Mouse (Mus musculus) cerebellum, adult 2 months (tissue): Measurements from ENCODE around the gene Ptgds.

Experiments
- CTCF ChIP-seq: fragments of 200-500 bp; IDR thresholded peaks from 2 replicates; pipeline ENCODE4 v1.5.1; 2011; ENCODE audit warnings: low read depth, mild to moderate bottlenecking, control low read depth, low read length, moderate library complexity, borderline replicate concordance; ENCODE audit not compliant: insufficient read depth
- POLR2A ChIP-seq: fragments of 200-500 bp; IDR thresholded peaks from 2 replicates; pipeline ENCODE4 v1.6.1; 2011; ENCODE audit warnings: low read length, control low read depth, borderline replicate concordance; ENCODE audit not compliant: insufficient read depth

DNA sequence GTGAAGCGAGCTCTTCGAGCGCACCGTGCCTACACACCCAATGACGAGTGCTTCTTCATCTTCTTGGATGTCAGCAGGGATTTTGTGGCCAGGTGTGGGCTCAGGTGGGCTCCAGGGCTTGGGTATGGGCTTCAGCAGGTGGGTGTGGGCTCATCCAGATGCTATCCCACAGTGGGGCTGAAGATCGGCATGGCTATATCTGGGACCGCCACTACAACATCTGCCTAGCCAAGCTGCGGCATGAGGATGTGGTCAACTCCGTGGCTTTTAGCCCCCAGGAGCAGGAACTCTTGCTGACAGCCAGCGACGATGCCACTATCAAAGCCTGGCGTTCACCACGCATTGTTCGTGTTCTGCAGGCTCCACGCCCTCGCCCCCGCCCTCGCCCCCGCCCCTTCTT, 34.7 kb upstream of the Ptgds start:
- no peak for TF ChIP-seq POLR2A
- no peak for TF ChIP-seq CTCF
